Mouse (Mus musculus) yolk sac, embryonic 10.5 days (tissue): ENCODE results near the gene Tm9sf4.

Source experiments
- DNase-seq: peaks from one replicate; pipeline ENCODE4 v3.0.0-alpha.2; 2017; ENCODE audit warnings: low spot score

Tm9sf4 gene

GRCm38 (mm10) chr2:153259030-153259863 is 98.1 kb downstream of the Tm9sf4 start:
- peak; percentile 41 for DNase-seq
